Mouse (Mus musculus) CD4-positive naive resting alpha-beta T cell, adult 76 days (primary cell): ENCODE measurements around the gene Alg6. TPM values are rescaled to one million over a fixed set of nuclear protein-coding genes. Genes with fewer than 3 reads are reported as not detected.

Experiments used
- total RNA-seq: library from RNA; stranded (reverse); gene quantifications from one replicate; pipeline ENCODE4 v1.2.4, GENCODE M21; 2023

Gene Alg6
- 3.1 TPM for total RNA-seq

DNA sequence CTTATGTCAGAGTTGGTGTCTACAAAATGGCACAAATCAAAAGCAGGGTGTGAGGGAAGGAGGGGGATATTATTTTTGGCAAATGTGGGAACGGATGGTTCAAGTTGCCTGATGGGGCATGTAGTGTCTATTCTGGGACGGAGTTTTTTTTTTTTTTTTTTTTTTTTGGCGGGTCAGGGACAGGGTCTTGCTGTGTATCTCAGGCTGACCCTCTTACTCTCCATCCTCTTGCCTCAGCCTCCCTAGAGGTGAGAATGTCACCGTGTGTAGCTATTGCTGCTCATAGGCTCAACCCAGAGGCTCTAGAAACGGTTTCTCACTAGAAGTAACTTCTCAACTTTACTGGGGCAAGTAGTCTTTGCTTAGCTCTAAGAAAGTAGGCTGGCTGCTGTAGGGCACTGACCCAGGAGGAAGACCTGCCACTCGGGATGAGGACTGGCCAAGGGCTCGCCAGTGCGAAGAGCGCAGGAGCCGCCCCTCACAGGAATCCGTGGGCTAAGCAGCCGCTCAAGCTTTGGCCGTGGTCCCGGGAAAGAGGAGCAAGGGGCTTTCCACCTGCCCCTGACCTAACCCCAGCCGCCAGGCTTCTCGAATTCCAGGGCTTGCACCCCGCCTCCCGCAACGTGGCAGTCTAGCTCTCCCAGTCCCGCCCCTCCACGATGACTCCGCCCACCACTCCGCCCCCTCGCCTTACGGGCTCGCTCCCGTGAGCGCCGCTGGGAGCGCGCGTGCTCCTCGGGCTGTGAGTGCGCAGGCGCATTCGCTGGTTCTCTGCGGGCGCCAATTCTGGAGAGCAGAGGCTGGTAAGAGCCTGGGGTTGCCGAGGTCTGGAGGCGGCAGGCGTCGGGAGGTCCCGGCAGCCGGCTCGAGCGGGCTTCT, at the start of gene Alg6:
Alg6 (plus strand) TSS at position 761 of the 879 bp plus-strand sequence.

Other genes with a start within 250 kb of the Alg6 start
- not detected for gene Foxd3, start 59.4 kb upstream of the Alg6 start, total RNA-seq
- 4.2 TPM for gene Efcab7, start 113.5 kb downstream of the Alg6 start, total RNA-seq
- gene Pgm1, start 213.8 kb downstream of the Alg6 start, total RNA-seq = 19.3 TPM
- gene Itgb3bp, start 214.1 kb downstream of the Alg6 start, total RNA-seq = 11.8 TPM